Mouse (Mus musculus) forebrain, embryonic 14.5 days (tissue): ENCODE data around the gene Gm8765. TPM values are rescaled to one million over a fixed set of nuclear protein-coding genes. Genes with fewer than 3 reads are reported as not detected.
"Not testable (repeated sequence)": the region's sequence is repeated elsewhere in the genome, so short reads cannot be mapped to it uniquely, and the experiment has no call there.

Experiments used
- ATAC-seq: fragments of 200-750 bp; cut with Nextera tagmentation; 2 replicates; pipeline ENCODE4 v1.8.0; 2017; ENCODE audit warnings: mild to moderate bottlenecking, moderate library complexity
- DNase-seq: peaks from one replicate; pipeline ENCODE4 v3.0.0-alpha.2; 2015; ENCODE audit warnings: low spot score
- H3K27ac ChIP-seq: fragments of 300-500 bp; sonication (generic); 2 replicates; pipeline ENCODE4 v1.5.1; 2014; ENCODE audit warnings: low read depth, mild to moderate bottlenecking, control low read depth, low read length, moderate library complexity
- H3K27me3 ChIP-seq: fragments of 300-500 bp; sonication (generic); replicated peaks from 2 replicates; pipeline ENCODE4 v1.6.1; 2014; ENCODE audit warnings: low read length, control low read depth, mixed read lengths; ENCODE audit not compliant: control insufficient read depth, insufficient read depth
- H3K36me3 ChIP-seq: fragments of 300-500 bp; sonication (generic); 2 replicates; pipeline ENCODE4 v1.6.1; 2014; ENCODE audit warnings: low read length, control low read depth; ENCODE audit not compliant: control insufficient read depth, insufficient read depth
- H3K4me1 ChIP-seq: fragments of 300-500 bp; sonication (generic); 2 replicates; pipeline ENCODE4 v1.6.1; 2014; ENCODE audit warnings: antibody characterized with exemption, low read length, control low read depth; ENCODE audit not compliant: control insufficient read depth, insufficient read depth
- H3K4me2 ChIP-seq: fragments of 300-500 bp; sonication (generic); 2 replicates; pipeline ENCODE4 v1.6.1; 2014; ENCODE audit warnings: mild to moderate bottlenecking, control low read depth, low read length
- H3K4me3 ChIP-seq: fragments of 300-500 bp; sonication (generic); 2 replicates; pipeline ENCODE4 v1.5.1; 2014; ENCODE audit warnings: low read depth, low read length, control low read depth
- H3K9ac ChIP-seq: fragments of 300-500 bp; sonication (generic); 2 replicates; pipeline ENCODE4 v1.6.1; 2014; ENCODE audit warnings: mild to moderate bottlenecking, low read length, control low read depth, moderate library complexity
- H3K9me3 ChIP-seq: fragments of 300-500 bp; sonication (generic); replicated peaks from 2 replicates; pipeline ENCODE4 v1.6.1; 2016; ENCODE audit warnings: low read length, control low read depth, mixed read lengths; ENCODE audit not compliant: control insufficient read depth
- WGBS: fragments of 180-500 bp; shearing (Covaris S2); extraction: QIAGEN DNeasy Blood & Tissue Kit; methylation state at CpG from one replicate; pipeline ENCODE4 v1.1.7; 2014; 5-methylcytosine and 5-hydroxymethylcytosine counted together
- microRNA-seq: library from miRNA; unstranded; fragments of <30 nt; microRNA quantifications from one replicate; pipeline ENCODE4, GENCODE M21; 2016
- polyA plus RNA-seq: library from polyadenylated mRNA; unstranded; fragments of >200 nt; fragmentation: Nextera tagmentation; extraction: Ambion mirVana; gene quantifications from 2 replicates; pipeline ENCODE4 v1.2.1, GENCODE M21; 2014

Gene Gm8765
- polyA plus RNA-seq, result not detected in 2 replicates

DNA sequence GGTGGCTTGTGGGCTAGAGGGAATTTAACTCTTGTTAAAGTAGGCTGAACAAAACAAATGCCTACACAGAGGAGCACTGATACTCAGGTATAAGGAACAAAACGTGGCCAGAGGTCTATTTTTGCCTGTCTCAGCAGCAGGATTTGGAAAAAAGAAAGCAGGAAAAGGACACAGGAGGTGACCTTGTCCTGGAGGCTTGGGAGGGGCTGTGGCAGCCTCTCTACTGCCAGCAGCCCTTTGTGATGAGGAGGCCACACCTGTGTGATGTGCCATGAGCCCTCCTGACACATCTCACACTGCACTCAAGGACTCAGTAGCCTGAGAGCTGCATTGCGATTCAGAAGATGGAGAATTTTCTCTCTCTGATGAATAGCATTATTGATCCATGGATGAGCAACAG, at the start of gene Gm8765:
Gene Gm8765, plus strand, starts transcription at position 301 of the 400 bp plus-strand sequence.
- DNase-seq, H3K4me2 ChIP-seq, H3K27ac ChIP-seq, H3K36me3 ChIP-seq, H3K27me3 ChIP-seq, H3K4me3 ChIP-seq, H3K9ac ChIP-seq, ATAC-seq, H3K4me1 ChIP-seq, H3K9me3 ChIP-seq: not testable (repeated sequence)
- 9% methylated on average over 1 of the region's 2 CpGs for WGBS

DNA sequence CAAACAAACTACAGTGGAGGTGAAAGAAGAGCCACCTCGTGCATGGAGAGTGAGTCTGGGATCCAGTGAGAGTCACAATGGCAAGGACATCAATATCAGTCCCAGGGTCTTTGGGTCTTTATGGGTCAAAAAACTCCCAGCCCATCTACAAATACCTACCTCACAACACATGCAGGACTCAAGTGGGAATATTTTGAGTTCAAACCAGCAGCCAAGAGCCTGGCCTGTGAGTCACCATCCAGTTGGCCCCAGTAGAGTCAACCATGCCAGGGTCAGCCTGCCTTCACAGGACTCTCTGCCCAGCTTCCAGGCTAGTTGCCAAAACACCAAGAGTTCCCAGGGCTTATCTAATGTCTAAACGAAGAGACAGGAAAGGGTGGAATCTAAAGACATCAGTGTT, 49.3 kb upstream of the Gm8765 start:
- WGBS, result 69% methylated on average over 2 of the region's 2 CpGs
- not testable (repeated sequence) for H3K27ac ChIP-seq, ATAC-seq

DNA sequence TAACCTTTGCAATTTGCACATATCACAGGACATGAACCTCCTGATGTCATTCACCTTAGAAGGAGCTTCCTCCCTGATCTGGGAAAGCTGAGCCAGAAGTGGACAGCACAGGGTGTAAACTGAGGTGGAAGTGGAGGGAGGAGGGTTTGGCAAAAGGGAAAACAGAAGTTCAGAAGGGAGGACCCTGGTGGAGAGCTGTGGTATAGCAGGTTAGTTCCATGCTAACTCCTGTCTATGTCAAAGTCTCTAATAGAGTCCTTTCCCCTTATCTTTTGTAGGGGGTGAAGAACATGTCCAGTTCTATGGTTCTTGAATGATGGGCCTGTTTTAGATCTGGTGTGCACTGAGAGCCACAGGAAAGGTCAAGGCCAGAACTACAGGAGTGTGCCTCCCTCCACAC, 52.2 kb downstream of the Gm8765 start:
- H3K27ac ChIP-seq, H3K36me3 ChIP-seq, H3K4me3 ChIP-seq, DNase-seq, H3K27me3 ChIP-seq, H3K9ac ChIP-seq, H3K4me2 ChIP-seq, H3K4me1 ChIP-seq, ATAC-seq, H3K9me3 ChIP-seq: not testable (repeated sequence)

More for the DNA sequence above, 49.3 kb upstream of the Gm8765 start:
- not testable (repeated sequence) for H3K4me1 ChIP-seq, DNase-seq, H3K9me3 ChIP-seq, H3K4me2 ChIP-seq, H3K4me3 ChIP-seq, H3K9ac ChIP-seq, H3K36me3 ChIP-seq, H3K27me3 ChIP-seq

DNA sequence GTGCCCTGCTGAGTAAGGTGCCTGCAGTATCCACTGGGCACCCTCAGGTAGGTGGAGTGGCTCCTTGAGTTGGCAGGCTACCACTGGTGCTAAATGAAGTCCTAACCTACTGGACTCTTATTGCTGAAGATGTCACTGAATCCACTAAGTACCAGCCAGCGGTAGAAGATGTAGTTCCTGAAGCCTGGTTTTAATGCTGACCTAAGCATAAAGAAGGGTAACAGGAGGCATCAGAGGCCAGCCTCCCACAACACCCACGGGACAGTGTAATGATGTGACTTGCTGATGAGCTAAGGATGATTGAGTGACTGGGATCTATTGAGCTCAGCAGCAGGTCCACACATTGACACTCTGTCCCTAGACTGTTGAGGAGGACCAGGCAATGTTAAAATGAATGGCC, 53.6 kb downstream of the Gm8765 start:
- H3K4me3 ChIP-seq, result no peak overlapping the region
- DNase-seq, result no peak
- no peak overlapping the region for H3K4me2 ChIP-seq
- no peak for ATAC-seq
- H3K27ac ChIP-seq, result no peak overlapping the region
- H3K9ac ChIP-seq, result no peak overlapping the region
- WGBS, result 94% methylated on average over 2 of the region's 2 CpGs
- H3K9me3 ChIP-seq, result no peaks in the 10 kb centered on the region
- H3K27me3 ChIP-seq, result no peaks in the 10 kb centered on the region
- no peaks in the 10 kb centered on the region for H3K36me3 ChIP-seq
- H3K4me1 ChIP-seq, result no peaks in the 10 kb centered on the region

DNA sequence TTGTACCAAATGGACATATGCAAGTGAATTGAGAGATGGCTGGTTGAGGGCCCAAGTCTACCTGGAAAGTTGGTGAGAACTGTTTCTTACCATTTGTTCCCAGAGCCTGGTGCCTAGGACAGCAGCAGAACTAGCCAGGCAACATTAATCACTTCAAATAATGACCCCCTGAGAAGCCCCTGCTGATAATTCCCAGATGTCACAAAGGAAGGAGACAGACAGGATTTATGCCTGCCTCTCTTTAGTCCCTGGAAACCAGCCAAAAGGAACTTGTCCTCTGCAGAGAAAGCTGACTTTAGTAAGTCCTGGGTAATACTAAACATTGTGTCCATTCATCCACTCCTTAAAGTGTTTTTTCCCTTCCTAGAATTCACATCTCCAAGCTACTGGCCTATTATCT, 54.8 kb downstream of the Gm8765 start:
- not testable (repeated sequence) for DNase-seq, H3K4me1 ChIP-seq, H3K36me3 ChIP-seq, H3K27me3 ChIP-seq, H3K27ac ChIP-seq, H3K4me3 ChIP-seq, H3K9ac ChIP-seq, H3K9me3 ChIP-seq, H3K4me2 ChIP-seq, ATAC-seq

Small RNAs within 50 kb of the gene (microRNA-seq; reads per million reads assigned to microRNA genes)
- gene Gm23952, result not detected

Other genes starting within 250 kb of the Gm8765 start
- not detected in 2 replicates for gene Nutm2, start 231.0 kb upstream of the Gm8765 start, polyA plus RNA-seq
- not detected in 2 replicates for gene Gm904, start 55.1 kb upstream of the Gm8765 start, polyA plus RNA-seq